Mouse (Mus musculus): Measurements from ENCODE around the gene Mrpl52.

The Mrpl52 gene

DNA sequence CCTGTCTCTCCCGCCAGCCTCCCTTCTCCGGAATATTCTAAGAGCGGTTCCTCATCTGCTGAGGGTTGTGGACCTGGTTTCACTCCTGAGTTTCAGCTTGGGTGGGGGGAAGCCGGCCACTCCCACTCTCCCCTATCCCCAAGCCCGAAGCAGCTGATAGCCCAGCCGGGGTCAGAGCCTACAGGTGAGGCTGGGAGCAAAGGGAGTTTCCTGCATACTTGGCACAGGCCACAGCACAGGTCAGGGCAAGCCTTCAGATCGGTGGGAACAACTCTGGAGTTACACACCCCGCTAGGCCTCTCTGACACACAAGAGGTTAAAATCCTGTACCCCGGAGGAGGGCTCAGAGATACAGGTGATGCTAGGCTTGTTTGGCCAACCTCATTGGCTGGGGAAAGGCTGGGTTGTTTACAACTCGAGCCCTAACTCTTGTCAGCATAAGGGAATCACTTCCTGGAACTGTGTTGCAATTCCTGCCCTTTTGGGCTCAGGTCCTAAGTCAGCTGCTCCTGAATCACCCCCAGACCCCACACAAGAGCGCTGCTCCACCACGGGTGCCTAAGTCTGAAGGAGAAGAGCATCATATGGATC, 7.3 kb downstream of the Mrpl52 start:
- DNase-seq, result peak; percentile 66

GRCm38 (mm10) chr14:54435194-54435918, 8.6 kb downstream of the Mrpl52 start:
- DNase-seq, result no peak

- DNase-seq, result no peak
These were observed 12.4 kb downstream of the Mrpl52 start for GRCm38 (mm10) chr14:54439155-54439554.

GRCm38 (mm10) chr14:54439610-54440009, 12.9 kb downstream of the Mrpl52 start:
- DNase-seq, result no peak

DNA sequence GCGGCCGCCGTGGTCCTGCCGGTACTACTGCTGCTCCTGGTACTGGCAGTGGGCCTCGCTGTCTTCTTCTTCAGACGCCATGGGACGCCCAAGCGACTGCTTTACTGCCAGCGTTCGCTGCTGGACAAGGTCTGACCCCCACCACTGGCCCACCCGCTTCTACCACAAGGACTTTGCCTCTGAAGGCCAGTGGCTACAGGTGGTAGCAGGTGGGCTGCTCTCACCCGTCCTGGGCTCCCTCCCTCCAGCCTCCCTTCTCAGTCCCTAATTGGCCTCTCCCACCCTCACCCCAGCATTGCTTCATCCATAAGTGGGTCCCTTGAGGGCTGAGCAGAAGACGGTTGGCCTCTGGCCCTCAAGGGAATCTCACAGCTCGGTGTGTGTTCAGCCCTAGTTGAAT, 13.8 kb downstream of the Mrpl52 start:
- no peak for DNase-seq

DNA sequence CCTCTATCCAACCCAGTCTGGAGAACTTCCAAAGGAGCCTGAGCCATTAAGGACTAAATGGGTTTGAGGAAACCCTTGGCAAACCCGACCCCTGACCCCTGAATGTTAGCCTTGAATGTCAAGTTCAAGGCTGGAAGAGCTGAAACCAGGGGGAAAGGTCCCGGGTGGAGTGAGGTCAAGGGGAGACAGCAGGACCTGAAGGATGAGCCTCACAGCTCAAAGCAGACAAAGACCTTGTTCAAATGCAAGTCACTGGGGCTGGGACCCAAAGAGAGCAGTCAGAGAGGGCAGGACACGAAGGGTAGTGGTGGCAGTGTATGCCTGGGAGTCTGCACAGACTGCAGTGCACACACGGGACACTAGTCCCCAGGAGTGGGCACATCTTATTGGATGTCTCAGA, 14.7 kb downstream of the Mrpl52 start:
- no peak for DNase-seq

DNA sequence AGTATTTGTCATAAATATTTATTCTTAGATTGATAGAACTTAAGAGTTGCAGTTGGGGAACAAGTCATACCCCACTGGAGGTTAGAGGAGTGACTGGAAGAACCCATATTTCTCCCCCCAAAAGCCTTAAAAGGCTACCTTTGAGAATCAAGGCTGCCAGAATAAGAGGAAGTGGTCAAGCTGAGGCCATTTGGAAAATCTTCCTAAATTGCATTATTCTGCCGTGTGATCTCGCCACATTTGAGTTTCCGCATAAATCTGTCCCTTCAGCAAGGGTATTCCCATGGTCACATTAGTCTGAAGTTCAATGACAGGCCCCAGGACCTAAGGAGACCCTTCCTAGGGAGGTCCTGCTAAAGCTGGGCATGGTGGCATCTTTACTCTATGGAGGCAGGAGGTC, 15.8 kb downstream of the Mrpl52 start:
- no peak for DNase-seq

DNA sequence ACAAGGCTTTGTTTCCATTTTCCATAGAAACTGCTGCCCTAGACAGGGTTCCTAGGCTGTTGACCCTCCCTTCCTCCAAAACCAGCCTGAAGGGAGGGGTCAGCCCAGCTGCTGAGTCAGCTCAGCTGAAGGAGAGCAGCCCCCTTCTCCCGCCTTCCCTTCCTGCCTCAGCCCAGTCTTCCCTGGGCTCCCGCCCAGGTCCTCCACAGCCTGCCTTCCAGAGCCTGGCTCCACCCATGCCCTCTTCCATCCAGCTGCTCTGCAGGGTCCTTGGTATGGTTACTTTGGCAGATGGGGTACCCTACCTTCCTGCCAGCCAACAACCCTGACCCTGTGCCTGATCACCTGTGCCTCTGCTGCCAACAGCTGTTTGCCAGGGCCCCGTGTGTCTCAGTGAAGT, 16.5 kb downstream of the Mrpl52 start:
- peak; percentile 87 for DNase-seq

- peak; percentile 82 for DNase-seq
These were observed 17.3 kb downstream of the Mrpl52 start for GRCm38 (mm10) chr14:54443712-54444618.

- DNase-seq, result peak; percentile 88
These were observed 18.8 kb downstream of the Mrpl52 start for GRCm38 (mm10) chr14:54445476-54445875.

GRCm38 (mm10) chr14:54453566-54453965, 26.9 kb downstream of the Mrpl52 start:
- DNase-seq, result no peak

DNA sequence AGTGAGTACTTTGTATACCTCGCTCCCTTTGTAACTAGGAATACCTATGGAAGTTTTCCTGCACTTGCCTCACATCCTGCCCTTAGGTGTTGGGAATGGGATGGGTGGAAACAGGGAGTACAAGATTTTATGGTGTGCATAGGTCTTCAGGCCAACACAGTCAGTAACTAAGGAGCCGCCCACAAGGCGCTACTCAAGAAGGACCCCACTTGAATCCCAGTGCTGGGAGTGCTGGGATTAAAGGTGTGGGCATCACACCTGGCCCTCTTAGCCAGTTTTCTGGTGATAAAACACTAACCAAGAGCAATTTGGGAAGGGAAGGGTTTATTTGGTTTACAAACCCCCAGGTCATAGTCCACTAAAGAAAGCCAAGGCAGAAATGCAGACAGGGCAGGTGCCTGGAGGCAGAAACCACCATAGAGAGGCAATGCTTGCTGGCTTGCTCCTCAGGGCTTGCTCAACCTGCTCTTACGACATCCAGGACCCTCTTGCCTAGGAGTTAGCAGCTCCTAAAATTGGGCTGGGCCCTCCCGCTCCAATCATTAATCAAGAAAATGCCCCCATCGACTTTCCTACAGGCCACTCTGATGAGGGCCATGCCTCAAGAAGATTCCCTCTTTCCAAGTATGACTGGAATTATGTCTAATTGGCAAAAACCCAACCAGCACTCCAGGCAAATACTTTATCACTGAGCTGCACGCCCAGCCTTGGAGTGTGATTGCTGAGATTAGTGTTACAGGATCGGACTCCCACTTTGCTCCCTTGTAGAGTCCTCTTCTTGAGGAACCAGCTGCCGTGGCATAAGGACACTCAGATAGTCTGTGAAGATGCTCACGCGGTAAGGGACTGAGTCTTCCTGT, 28.2 kb downstream of the Mrpl52 start:
- DNase-seq, result no peak

DNA sequence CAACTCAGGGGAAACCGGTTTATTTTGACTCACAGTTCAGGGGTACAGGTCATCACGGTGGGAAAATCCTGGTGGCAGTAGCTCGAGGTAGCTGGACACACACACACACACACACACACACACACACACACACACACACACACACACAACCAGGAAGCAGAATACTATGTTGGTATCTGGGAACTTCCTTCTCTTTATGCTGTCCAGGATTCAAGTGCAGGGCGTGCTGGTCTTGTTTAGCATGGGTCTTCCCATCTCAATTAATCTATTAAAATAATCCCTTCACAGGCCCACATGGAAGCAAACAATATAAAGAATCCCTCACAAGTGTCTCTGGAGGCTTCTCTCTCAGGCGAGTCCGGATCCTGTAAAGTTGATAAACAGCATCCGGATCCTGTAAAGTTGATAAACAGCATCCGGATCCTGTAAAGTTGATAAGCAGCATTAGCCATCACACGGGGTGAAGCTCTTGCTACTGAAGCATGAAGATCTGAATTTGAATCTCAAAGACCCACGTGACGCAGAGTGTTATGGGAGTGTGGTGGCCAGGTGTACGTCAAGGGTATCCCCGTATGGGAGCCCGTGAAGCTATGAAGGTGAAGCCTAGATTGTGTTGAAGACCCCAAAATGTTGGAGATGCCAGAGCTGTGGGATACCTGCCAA, 31.3 kb downstream of the Mrpl52 start:
- DNase-seq, result no peak

DNA sequence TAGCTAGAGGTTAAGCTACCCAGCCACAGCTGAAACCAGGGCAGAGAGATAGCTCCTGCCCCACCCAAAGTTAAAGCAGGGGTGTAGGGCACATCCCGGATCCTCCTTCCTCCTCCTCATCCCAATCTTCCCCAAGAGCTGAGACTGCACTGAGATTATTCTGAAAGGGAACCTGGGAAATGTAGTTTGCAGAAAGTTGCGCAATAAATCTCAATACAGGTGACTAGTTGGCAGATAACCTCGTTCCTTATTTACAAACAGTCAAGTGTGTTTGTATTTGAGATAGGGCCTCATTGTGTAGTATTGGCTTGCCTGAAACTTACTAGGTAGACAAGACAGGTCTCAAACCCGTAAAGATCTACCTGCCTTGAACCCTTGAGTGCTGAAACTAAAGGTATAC, 35.4 kb downstream of the Mrpl52 start:
- no peak for DNase-seq

DNA sequence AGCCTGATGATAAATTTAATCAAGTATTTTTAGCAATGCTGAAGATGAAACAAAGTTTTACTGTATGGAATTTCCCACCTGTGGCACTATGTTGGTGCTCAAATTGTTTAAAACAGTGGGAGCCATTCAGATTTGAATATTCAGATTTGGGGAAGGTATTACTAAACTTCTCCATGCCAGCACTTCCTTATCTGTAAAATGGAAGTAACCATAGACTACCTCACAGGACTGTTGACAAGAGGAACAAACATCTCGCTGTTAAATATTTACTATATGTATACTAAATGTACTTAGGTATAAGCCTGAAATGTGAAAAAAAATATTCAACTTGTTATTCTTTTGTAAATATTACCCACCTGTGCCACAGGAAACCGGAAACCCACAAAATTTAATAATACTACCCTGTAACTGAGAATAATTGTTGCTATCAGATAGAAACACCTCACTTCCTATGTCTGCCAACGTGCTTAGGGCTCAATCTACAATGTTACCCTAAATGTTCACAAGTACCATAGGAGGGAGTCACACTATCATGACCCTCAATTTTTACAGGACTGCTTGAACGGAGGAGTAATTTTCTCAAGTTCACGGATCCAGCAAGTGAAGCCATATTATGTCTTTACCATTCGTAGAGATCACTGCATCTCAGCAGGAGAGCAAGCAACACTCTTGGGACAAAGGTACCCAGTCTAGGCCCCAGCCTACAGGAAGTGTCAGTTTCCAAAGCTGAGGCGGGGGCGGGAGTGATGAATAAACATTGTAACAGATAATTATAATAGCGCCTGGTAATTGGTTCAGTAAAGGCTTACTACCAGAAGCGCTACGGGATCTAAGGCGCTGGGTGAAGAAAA, 36.6 kb downstream of the Mrpl52 start:
- no peak for DNase-seq

- DNase-seq, result peak; percentile 93
These were observed 37.2 kb downstream of the Mrpl52 start, which contains the start of gene Lrp10 for GRCm38 (mm10) chr14:54463959-54464292. Lrp10 (plus strand) TSS chr14:54464137.

- DNase-seq, result peak; percentile 88
These were observed 37.7 kb downstream of the Mrpl52 start for GRCm38 (mm10) chr14:54464293-54465005.

DNA sequence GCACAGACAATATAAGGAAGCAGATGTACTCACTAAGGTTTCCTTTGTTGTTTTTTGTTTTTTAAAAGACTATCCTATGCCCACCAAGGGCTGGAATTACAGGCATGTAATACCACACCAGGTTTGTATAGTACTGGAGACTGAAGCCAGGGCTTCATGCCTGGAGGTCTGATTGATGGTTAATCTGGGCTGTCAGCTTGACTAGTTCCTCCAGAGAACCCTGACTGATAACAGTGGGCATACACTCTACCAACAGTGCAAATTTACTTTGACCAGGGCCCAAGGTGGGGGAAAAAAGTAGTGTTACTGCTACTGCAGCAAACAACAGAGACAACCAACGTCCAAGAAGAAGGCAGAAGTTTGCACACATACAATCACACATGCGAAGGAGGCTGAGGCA, 44.8 kb downstream of the Mrpl52 start:
- DNase-seq, result no peak

DNA sequence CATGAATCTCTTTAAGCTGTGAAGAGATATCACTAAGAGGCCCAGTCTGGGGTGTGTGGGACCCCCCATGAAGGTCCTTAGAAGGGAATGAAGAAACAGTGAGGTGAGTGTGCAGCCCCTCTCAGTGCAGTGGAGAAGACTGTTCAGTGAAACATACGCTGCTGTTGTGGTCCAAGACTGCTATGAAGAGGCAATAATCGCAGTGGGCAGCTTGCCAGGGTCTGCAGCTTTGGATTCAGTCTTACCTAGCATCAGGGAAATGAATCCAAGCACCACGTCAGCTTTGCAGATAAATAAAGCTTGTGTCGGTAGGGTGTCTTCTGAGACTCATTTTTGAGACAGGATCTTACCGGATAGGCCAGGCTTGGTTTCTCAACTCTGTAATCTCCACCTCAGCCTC, 46.0 kb downstream of the Mrpl52 start:
- DNase-seq, result no peak

DNA sequence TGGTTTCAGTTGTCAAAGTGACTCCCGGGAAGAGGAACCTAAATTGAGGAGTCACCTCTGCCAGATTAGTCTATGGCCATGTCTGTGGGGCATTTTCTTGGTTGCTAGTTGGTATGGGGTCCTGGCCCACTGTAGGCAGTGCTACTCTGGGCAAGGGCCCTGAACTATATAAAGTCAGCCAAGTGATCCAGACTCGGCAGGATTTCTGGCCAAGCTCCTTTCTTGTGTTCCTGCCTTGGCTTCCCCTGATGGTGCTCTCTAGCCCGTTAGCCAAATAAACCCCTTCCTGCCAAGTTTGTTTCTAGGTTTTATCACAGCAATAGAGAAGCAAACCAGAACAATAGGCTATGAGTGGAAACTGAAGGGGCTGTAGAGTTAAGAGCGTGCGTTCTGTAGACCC, 48.0 kb downstream of the Mrpl52 start:
- DNase-seq, result no peak
